Mouse (Mus musculus) spleen, postnatal 10 days (tissue): ENCODE data around the gene Drg2.
"Not testable (repeated sequence)": the region's sequence is repeated elsewhere in the genome, so short reads cannot be mapped to it uniquely, and the experiment has no call there.

ENCODE experiments used
- DNase-seq, 2 experiments: peaks; one replicate each; pipeline ENCODE4 v3.0.0; 2021 to 2022; ENCODE audit warnings: low spot score in 2 of 2

The Drg2 gene

DNA sequence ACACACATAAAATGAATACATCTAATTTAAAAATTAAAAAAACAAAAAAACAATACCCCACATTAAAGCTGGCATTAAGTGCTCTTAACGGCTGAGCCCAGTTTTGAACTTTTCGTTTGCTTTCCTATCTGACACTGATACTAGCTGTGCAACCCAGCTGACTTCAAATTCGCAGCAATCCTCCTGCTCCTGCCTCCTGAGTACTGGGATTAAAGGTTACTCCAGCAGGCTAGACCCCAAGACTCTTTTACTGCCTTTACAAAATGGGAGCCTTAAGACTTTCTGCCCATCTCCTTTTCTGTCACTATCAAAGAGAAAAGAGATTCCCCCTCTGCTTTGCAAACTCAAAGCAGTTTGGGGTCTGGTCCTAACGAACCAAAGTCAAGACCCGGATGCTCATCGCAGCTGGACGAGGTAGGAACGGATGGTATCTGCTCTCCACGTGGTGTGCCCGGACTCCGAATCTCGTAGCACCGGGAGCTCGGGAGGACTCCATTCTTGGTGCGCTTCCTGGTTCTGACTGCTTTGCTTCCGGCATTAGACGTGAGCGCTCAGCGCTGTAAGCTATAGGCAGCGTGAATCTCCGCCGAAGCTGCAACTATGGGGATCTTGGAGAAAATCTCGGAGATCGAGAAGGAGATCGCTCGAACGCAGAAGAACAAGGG is at the start of gene Drg2:
Drg2 (plus strand) TSS at position 512 of the 665 bp plus-strand sequence.
- peak; percentile 74 to 88 for DNase-seq

DNA sequence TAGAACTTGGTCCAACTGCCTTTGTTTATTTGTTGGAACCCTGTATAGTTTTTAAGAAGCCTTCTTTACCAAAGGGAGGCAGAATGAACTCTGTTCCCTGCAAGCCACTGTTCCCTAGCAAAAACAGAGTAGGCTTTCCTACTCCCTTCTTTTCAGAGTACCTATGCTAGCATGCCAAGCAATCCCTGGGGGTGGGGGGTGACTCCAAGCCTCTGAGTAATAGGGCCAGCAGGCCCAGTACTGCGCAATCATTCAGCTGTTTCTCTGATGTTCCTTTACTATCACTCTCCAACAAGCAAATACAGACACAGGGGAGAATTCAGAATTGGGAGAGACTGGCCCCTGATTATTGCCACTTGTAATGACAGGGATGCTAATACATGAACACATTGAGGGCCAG is 47.8 kb upstream of the Drg2 start:
- DNase-seq = no peak

DNA sequence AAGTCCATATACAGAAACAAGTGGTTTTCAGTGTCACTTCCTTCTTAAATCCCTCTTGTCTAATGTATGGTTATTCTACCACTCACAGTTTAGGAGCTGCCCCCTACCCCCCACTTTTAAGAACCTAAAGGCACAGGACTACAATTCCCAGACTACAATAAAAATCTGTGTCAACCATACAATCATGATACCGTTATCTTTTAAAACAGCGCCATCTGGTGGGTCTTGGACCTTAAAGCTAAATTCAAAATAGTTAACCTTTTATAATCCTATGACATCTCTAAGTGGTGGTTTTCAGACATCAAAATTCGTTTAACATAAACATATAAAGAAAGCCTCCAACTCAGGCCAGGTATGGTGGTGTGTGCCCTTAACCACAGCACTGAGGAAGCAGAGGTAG is 42.2 kb upstream of the Drg2 start:
- peak; percentile 26 to 68 for DNase-seq

DNA sequence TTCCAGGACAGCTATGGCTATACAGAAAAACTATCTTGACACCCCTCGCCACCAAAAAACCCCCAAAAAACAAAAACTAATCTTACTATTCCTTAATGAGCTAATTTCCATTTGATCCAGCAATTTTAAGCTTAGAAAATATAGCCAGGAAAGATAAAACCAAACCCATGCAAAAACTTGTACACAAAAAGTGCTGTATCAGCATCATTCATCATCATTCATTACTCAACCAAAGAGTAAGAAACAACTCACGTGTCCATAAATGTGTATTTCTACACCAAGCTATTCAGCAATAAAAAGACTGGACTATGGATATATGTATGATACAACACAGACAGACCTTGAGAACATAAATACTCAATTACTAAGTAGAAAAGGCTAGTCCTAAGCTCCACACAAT is 41.5 kb upstream of the Drg2 start:
- DNase-seq = no peak

DNA sequence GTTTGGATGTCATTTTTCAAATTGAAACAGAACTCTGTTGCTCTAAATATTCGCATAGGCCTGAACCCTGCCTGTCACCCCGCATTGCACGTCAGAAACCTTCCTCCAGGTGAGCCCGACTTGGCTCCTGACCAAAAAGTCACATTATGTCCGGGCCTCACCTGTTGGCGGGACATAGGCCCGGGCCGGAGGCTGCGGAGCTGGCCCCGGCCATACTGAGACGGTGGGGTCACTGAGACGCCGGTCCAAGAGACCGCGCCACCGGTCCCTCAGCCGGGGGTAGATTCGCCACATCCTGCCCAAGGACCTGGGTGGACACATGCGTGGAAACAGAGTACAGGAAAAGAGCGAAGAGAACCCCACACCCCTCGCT is 37.8 kb upstream of the Drg2 start:
- no peak for DNase-seq

DNA sequence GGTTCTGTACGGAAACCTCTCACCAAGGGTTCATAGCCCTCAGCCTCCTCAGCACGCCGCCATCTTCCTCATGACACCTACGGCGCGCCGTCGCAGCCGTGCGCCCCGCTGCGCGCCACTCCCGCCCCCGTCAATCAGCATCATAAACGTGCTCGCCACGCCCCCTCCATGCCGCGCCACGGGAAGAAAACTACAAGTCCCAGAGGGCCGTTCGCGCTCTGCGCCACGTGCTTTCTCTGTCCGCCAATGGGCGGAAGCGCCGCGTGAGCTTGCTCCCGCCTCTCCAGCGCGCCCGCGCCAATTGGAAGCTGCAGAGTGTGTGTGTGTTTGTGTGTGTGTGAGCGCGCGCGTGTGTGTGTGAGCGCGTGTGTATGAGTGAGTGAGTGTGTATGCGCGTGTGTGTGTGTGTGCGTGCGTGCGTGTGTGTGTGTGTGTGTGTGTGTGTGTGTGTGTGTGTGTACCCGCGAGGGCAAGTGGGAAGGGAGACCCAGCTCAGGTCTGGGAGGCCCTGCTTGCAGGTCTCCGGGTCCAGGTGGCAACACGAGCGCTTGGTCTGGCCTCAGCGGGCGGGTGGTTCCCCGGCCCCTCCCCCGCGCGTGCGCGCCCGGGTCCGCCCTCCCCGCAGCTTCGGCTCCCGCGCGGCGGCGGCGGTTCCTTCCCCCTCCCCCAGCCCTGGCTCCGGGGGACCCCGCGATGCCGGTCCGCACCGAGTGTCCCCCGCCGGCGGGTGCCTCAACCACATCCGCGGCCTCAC is 37.3 kb upstream of the Drg2 start, which contains the start of gene Gid4:
Gid4 (plus strand) TSS at position 183 of the 754 bp plus-strand sequence.
- DNase-seq = peak; percentile 98 to 99

DNA sequence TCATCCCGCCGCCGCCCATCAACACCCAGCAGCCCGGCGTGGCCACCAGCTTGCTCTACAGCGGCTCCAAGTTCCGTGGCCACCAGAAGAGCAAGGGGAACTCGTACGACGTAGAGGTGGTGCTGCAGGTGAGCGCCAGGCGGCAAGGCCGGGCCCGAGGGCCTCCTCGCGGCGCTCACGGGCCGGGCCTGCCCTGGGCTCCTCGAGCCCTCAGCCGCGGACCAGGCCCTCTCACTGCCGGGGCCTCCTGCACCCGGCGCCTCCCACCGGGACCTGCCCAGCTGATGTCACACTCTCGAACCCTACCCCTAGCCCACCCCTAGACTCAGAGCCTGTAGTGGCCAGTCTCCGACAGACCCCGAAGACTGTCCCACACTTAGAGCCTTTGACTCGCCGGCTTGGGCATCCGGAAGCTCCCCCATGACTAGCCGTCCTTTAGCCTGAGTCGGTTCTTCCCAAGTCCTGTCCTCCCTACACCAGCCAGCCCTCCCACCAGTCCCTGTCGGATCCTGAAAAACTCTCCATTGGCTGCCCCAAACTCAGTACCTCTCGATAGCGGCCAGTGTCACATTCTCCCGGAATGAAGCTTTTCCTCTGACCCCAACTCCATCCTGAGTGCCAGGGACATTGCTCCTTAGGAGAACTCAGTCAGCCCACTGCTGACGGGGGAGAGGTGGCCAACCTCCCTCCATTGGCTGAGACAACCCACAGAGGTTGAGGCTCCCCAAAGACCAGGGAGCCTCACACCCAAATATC is 36.5 kb upstream of the Drg2 start, which contains the start of gene Atpaf2:
Atpaf2 (minus strand) TSS at position 741 of the 756 bp plus-strand sequence.
- no peak for DNase-seq

DNA sequence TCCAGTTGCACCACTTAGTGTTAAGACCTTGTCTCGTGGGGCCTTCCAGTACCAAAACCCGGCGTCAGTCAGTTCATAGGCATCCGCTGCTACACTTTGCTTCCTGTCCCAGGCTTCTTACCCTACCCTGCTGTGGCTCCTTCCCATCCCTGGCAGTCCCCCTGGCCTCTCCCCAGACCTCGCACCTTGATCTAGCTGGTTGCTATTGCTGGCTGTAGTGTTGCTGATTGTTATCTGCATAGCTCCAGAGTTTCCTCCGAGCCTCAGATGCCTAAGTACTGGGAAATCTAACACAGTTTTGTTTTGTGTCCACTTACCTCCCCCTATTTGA is 36.0 kb upstream of the Drg2 start:
- peak; percentile 34 to 43 for DNase-seq

DNA sequence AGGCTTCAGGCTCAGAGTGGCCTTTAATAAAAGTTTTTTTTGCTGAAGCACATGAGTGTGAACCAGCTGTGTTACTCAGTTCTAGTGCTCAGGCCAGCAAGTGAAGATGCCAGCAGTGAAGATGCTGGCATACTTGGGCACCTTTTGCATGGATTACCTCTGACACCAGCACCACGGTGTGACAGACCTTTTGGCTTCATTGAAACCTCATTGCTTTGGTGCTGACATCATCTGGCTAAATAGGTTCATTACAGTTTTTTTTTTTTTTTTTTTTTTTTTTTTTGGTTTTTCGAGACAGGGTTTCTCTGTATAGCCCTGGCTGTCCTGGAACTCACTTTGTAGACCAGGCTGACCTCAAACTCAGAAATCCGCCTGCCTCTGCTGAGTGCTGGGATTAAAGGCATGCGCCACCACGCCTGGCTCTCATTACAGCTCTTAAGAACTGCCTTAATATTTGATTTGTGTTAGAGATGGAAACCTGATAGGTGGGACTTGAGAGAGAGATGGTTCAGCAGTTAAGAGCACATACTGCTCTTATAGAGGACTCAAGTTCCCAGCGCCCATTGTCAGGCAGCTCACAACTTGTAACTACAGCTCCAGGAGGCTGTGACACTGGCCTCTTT is 32.2 kb upstream of the Drg2 start:
- DNase-seq = no peak

DNA sequence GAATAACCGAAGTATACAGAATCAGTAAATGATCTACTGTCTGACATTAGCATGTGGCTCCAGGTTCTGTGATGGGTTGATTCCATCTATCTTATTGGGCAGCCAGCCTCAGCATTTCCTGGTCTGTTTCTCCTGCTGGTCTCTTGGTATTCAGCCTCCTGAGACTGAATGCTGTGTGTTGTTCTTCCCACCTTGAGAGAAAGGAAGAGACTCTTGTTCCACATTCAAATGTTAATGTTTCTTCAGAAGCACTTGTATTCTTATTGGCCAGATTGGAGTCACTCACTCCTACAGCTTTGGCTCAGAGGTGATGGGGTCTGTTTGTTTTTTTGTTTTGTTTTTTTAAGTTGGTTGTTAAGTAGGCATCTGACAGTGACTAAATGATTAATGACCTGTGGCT is 31.4 kb upstream of the Drg2 start:
- no peak for DNase-seq

DNA sequence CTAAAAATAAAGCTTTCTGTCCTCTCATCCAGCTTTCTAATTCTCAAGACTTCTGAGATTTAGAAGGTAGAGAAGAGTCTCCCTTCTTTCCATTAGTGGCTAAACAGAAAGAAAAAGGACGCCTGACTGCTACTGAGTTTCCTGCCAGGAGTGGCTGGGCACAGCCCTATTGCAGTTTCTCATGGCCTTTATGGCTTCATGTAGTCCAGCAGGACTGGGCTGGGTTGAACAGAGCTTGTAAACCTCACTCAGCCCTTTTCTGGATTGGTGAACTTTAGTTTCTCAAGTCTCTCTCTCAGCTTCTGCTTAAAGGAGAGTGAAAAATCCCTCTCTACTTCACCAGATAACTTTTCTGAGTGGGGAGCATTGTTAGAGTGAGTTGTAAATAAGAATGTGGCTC is 28.0 kb upstream of the Drg2 start:
- no peak for DNase-seq

DNA sequence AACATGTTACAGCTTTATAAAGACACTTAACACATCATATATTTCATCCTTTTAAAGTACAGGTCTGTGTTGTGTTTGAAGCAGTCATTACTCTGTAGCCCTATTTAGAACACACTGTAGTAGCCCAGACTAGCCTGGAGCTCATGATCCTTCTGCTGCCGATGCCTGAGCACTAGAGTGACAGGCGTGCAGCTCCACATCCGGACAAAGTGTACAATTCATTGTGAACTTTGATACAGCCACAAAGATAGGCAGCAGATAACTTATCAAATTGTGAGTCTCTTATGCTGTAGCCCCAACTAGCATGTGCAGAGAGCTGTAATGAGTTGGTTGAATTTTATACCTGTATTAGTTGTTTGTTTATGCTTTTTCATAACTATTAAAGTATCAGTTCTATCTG is 26.8 kb upstream of the Drg2 start:
- no peak for DNase-seq

DNA sequence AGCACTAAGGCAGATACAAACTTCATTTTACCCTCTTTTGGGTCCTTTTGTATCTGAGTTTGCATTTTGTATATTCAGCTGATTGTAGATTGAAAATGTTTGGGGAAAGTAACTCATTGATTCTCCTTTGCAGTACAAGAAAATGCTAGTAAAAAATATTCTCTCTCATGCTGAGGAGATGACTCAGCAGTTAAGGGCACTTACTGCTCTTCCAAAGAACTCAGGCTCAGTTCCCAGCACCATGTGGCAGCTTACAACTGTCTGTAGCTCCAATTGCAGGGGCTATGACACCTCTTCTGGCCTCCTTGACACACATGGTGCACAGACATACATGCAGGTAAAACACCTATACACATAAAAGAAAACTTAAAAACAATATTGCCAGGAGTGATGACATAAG is 20.9 kb upstream of the Drg2 start:
- no peak for DNase-seq

DNA sequence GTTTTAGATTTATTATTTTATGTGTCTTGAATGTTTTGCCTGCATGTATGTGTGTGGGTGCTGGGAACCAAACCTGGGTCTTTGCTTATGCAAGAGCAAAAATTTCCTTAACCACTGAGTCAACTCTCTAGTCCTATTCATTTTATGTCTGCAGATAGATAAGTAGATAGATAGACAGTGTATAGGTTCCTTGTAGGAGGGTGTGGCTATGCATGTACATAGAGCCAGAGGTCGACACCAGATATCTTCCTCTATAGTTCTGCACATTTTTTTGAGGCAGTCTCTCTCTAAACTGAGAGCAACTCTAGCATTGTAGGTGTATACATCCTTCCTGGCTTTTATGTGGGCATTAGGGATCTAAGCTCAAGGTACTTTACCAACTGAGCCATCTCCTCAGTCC is 19.3 kb upstream of the Drg2 start:
- DNase-seq = no peak

DNA sequence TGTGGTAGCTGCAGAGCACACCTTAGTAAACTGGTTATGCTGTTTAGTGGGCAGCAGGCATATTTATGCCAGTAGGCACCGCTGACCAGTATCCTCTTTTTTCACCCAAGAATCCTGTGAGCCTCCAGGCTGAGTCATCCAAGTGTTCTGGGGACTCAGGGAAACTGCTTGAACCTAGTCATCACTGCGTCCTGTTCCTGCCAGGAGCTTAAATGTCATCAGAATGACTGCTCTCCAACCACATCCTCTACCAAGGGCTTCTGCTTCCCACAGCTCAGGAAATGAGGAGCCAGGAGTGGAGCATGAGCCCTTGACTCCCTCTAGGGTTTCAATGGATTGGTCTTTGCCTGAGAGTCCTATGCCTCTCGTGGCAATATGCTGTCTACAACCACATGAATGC is 17.8 kb upstream of the Drg2 start:
- DNase-seq = no peak

DNA sequence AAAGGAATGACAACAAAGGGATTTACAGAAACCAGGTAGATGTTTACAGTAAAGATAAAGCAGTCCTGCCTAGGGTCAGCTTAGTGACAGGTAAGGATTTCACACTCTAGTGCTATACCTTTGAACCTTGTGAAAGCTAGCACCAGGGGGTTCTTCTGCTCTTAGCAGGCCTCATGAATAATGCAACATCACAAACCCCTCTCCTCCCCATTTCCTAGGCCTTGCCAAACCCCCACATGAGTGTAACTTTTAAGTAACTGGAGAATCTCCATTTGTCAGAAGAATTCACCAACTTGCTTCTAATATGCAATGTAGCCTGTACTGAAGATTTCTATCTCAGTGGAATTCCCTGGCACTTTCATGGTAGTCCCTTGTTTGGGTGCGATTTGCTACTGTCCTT is 14.8 kb upstream of the Drg2 start:
- not testable (repeated sequence) for DNase-seq

DNA sequence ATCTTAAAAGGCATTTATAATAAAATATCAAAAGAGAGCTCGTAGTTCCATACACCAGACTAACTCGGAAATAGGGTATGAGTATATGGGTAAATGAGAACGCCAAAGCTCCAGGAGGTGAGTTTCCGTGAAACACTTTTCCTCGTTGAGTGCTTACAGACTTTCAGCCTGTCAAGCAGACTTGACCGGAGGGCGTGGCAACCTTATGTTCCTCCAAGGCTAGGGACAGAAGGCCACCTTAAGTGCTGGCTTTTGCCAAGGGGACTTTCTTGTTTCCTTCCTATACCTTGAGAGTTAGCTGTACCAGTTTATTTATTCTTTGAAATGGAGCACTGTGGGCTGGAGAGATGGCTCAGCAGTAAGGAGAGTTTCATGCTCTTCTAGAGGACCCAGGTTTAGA is 14.2 kb upstream of the Drg2 start:
- DNase-seq = no peak

DNA sequence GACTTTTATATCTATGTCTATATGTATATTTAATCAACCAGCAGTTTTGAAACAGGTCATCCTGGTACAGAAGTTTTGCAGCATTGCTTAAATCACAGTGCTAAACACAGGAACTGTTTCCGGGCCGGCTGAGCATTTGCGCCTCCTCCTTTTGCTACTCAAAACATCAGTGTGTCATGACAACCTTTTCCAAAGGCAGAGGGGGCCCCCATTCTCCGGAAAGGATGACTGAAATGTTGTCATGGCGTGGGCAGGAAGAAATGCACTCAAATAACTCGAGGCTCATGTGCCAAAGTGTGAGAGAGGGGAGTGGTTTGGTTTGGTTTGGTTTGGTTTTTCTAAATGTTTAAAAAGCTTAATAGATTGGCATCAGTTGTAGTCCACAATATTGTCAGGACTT is 11.5 kb upstream of the Drg2 start:
- no peak for DNase-seq

DNA sequence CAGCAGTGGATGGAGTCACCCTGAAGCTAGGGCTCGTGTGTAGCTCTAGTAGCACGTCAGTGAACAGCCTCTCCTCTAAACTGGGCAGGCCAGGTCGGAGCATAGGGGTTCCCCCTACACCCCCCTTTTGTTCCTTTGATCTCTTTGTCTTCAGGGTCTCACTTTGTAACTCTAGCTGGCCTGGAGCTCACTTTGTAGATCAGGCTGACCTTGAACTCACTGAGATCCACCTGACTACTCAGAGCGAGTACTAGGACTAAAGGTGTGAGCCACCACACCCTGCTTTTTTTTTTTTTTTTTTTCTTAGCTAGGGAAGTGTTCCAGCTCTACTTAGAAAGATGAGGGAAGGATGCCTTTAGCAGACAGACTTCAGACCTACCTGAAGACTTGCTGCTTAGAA is 10.4 kb upstream of the Drg2 start:
- DNase-seq = no peak

DNA sequence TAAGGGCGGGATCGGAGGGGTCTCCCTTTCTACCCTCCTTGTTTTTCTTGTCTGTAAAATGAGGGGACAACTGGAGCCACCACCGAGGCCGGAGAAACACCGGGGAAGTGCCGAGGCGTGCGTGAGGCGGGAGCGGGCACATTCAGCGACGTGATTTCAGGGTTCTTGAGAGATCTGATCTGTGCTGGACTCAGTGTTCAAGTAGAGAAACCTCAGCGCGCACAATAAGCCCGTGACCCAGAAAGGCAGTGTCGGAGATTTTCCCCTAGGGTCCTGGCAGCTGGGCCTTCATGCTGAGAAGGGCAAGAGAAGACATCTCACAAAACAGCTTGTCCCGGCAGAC is 325 bp downstream of the Drg2 start:
- DNase-seq = no peak

DNA sequence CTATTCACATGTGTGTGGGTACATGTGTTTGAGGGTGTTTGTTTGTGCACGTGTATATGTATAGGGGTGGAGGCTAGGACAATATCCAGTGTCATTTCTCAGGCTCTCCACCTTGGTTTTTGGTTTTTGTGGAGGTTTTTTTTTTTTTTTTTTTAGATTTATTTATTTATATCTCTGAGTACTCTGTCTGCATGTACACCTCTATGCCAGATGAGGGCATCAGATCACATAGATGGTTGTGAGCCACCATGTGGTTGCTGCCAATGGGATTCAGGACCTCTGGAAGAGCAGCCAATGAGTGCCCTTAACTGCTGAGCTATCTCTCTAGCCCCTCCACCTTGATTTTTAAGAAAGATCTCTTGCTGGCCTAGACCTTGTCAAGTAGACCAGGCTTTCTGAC is 3.6 kb downstream of the Drg2 start:
- DNase-seq = no peak

DNA sequence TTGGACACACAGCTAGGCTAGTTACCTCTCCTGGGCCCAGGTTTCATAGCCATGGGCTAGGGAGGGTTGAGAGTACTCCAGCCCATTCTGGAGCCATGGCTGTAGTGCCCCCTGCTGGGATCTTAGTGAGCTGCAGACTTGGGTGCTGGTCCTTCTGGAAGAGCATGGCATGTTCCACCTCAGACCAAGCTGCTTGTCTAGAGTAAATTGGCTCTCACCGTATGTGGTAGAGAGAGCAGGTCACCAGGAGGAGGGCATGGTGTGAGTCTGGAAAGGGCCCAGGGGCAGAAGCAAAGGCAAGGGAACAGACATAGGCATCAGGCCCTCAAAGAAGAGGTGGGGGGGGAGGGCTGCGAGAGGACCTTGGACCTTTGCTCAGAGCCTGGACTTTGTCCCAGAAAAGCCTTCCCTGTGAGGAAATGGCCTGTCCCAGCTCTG is 11.6 kb downstream of the Drg2 start:
- DNase-seq = peak; percentile 53 to 70

DNA sequence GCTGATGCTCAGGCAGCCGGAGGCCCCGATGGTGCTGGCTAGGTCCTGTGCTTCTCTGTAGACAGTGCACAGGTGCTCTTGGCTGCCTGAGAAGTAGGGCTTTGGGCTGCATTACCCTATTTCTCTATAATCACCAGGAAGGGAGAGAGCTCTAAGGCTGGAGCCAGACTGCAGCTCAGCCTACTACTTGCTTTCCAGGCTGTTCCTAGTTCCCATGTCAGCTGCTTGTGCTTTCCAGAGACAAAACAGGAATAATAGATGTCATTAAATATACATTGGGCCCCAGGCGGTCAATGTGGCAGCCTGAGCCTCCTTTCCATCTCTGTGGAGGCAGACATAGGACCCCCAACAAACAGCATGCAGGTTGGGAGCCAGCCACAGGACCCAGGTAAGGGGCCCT is 14.6 kb downstream of the Drg2 start, which contains the start of gene Myo15:
Myo15 (plus strand) TSS at position 301 of the 400 bp plus-strand sequence.
- DNase-seq = no peak
